Mouse (Mus musculus): ENCODE results near the gene Fsd1. TPM values are rescaled to one million over a fixed set of nuclear protein-coding genes. Genes with fewer than 3 reads are reported as not detected.

Gene Fsd1
- polyA plus RNA-seq, 1 experiment: 1.2 TPM

- DNase-seq (ENCODE audit: low spot score): no peak
Measured at GRCm38 (mm10) chr17:55961631-55962030, 24.7 kb upstream of the Fsd1 start.

GRCm38 (mm10) chr17:55963171-55963570 is 23.1 kb upstream of the Fsd1 start:
- DNase-seq (ENCODE audit: low spot score): no peak

- no peak for DNase-seq (ENCODE audit: low spot score)
Measured at GRCm38 (mm10) chr17:55964496-55964895, 21.8 kb upstream of the Fsd1 start.

- DNase-seq (ENCODE audit: low spot score): no peak
Measured at GRCm38 (mm10) chr17:55964996-55965395, 21.3 kb upstream of the Fsd1 start.

DNA sequence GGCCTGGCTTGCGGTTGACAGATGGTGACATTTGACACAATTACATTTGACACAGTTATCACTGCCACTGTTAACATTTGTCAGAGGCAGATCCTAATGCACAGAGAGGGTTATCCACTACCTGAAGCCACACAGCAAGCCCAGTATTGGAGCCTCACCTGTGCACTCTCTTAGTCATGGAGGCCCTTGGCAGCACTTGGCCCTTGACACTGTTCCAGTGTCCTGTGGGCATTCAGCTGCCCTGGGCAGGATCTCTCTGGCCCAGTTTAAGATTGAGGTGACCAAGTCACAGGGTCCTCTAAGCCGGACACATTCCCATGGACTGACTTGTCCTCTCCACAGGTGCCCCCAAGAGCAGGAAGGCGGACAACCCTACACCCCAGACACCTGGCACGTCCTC is 19.1 kb upstream of the Fsd1 start:
- DNase-seq (ENCODE audit: low spot score): no peak

DNA sequence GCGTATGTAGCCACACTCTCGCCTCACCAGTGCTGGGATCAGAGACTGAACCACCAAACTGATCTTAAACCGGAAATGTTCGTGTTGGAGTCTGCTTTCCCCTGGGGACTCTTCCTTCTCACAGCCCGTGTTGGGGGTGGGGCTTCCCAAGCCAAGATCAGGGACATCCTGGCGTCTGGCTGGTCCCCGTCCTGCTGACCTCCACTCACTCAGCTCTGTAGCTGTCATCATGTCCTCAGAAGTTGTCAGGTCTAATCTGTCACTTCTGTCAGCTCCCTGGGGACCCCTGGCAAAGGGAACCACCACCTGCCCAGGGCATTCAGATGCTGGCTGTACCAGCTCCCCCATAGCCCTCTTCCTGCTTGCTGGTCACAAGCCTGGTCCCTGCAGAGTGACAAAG is 18.1 kb upstream of the Fsd1 start:
- no peak for DNase-seq (ENCODE audit: low spot score)

GRCm38 (mm10) chr17:55969560-55969959 is 16.7 kb upstream of the Fsd1 start:
- no peak for DNase-seq (ENCODE audit: low spot score)

- DNase-seq (ENCODE audit: low spot score): no peak
Measured at GRCm38 (mm10) chr17:55969966-55970891, 16.1 kb upstream of the Fsd1 start, which contains the start of gene Shd. Gene Shd (plus strand): TSS chr17:55970467.

GRCm38 (mm10) chr17:55971453-55971852 is 14.9 kb upstream of the Fsd1 start:
- DNase-seq (ENCODE audit: low spot score): no peak

DNA sequence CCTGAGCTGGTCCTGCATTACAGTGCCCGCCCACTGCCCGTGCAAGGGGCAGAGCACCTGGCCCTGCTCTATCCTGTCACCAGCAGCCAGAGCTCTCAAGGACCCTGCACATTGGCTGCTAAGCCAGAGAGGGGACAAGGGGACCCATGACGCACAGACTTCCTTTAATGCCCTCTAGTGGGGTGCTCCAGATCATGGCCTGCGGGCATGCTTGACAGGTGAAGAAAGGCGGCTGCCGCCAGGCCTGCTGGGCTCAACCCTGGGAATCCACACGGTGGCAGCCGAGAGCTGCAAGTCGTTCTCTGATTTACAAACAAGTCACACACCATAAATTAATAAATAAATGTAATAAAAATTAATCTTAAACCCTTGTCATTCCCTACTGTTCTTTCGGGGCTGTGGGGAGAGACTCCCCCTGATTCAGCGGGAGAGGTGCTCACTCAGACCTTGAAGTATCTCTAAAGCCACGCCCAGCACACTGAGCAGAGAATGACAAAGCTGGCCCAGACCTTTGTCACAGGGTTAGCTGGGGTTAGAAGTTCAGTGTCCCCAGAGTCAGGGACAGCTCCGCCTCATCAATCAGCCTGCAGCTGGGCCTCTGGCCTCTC is 9.9 kb upstream of the Fsd1 start:
- no peak for DNase-seq (ENCODE audit: low spot score)

- DNase-seq (ENCODE audit: low spot score): no peak
Measured at GRCm38 (mm10) chr17:55977301-55977700, 9.0 kb upstream of the Fsd1 start.

GRCm38 (mm10) chr17:55990278-55990898 is 4.1 kb downstream of the Fsd1 start:
- DNase-seq (ENCODE audit: low spot score): no peak

- no peak for DNase-seq (ENCODE audit: low spot score)
Measured at GRCm38 (mm10) chr17:55996007-55996406, 9.7 kb downstream of the Fsd1 start.

- DNase-seq (ENCODE audit: low spot score): no peak
Measured at GRCm38 (mm10) chr17:55999794-56000499, 13.6 kb downstream of the Fsd1 start.

- no peak for DNase-seq (ENCODE audit: low spot score)
Measured at GRCm38 (mm10) chr17:56003000-56003399, 16.7 kb downstream of the Fsd1 start.

DNA sequence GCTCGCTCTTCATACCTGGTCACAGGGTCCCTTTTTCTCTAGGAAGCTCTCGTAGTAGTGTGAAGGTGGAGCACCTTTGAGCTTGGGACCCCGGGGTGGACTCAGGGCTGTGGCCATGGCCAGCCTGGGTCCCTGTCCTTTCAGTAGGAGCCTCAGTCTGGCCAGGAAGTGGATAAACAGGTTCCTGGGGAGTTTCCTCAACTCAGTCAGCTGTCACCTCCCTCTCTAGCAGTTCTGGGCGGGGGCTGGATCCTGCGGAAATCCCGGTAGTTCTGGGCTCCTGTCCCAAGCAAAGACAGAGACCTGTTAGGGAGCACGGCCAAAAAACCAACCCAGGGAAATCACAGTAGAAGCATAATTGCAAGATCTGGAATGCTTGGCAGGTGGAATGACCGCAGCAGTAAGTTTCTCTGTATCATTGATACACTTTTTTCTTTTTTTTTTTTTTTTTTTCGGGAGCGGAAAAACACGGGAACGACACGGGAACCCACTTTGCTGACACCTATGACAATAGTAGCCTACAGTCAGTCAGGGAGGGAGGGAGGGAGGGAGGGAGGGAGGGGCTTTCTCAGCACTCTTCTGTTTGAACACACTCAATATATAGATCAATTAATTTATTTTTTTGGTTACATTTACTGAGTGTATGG is 19.2 kb downstream of the Fsd1 start, which contains the start of the genes Stap2 and Mpnd:
Gene Stap2 (minus strand): TSS at position 170 of the 647 bp plus-strand sequence.
Gene Mpnd (plus strand): TSS at position 297 of the 647 bp plus-strand sequence.
- DNase-seq (ENCODE audit: low spot score): peak; percentile 46

DNA sequence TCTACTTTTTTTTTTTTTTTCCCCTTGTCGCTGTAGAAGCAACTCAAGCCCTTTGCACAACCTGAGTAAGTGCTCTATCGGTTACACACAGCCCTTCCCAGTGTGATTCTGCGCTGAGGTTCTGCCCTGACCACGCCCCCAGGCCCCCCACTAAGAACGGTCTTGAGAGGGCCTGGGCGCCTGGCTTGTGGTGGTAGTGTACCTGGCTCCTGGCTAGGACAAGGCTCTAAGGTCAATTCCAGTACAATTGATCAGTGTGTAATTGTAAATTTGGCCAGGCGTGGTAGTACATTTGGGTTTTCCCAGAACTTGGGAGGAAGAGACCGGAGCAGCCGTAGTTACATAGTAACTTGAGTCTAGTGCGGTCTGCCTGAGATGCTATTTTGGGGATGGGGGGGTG is 20.6 kb downstream of the Fsd1 start:
- no peak for DNase-seq (ENCODE audit: low spot score)

GRCm38 (mm10) chr17:56007444-56008355 is 21.4 kb downstream of the Fsd1 start:
- DNase-seq (ENCODE audit: low spot score): no peak

DNA sequence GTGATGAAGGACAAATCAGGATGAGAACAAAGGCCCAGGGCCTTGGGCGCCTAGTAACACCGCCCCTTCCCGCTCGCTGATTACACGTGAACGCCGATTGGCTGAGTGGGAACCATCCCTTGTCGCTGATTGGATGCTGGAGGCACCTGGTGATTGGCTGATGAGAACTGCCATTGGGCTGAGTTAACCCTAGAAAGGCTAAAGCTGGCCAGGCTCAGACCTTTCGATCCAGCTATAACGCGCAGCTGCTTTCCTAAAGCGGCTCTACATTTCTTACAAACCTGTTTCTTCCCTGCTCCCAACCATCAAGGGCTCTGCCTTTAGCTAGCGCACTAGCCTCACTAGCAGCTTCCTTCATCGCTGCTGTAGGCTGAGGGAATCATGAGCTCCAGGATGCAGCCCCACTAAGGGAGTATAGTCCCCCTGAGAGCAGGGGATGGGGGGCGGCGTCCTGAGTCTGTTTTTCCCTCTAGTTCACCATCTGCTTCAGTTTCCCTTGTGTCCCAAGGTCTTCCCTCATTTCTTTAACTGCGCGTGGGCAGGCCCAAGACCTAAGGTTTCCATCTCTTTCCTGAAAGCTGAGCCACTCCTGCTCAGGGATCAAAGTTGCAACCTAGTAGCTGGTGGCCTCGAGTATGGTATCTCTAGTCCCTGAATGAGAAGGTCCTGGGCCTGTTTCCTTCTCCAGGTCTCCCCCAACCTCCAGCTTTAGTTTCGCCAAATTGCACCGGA is 22.2 kb downstream of the Fsd1 start:
- peak; percentile 77 for DNase-seq (ENCODE audit: low spot score)
